Mouse (Mus musculus) thymus, adult 2 months (tissue): ENCODE measurements at regions not wholly inside any gene's neighbourhood (a gene's known extent, or its start where the extent isn't known, plus 50 kb on each side); places are given as distances from the start of the nearest gene placed in this dataset.

Source experiments
- DNase-seq: peaks from one replicate; pipeline ENCODE4 v3.0.0; 2021
- H3K27ac ChIP-seq: fragments of 200-500 bp; 2 replicates; pipeline ENCODE4 v1.5.1; 2012; ENCODE audit warnings: low read length, control low read depth; ENCODE audit not compliant: control insufficient read depth, insufficient read depth
- H3K27me3 ChIP-seq: fragments of 200-500 bp; 2 replicates; pipeline ENCODE4 v1.6.1; 2012; ENCODE audit warnings: mild to moderate bottlenecking, low read length, moderate library complexity, mixed read lengths; ENCODE audit not compliant: control insufficient read depth, insufficient read depth
- H3K36me3 ChIP-seq: fragments of 200-500 bp; 2 replicates; pipeline ENCODE4 v1.6.1; 2012; ENCODE audit warnings: mild to moderate bottlenecking, low read length, moderate library complexity; ENCODE audit not compliant: control insufficient read depth, insufficient read depth
- H3K4me1 ChIP-seq: fragments of 200-500 bp; replicated peaks from 2 replicates; pipeline ENCODE4 v1.6.1; 2012; ENCODE audit warnings: low read length; ENCODE audit not compliant: control insufficient read depth, insufficient read depth
- H3K4me3 ChIP-seq: fragments of 200-500 bp; 2 replicates; pipeline ENCODE4 v1.5.1; 2012; ENCODE audit warnings: mild to moderate bottlenecking, low read length, control low read depth, moderate library complexity; ENCODE audit not compliant: control insufficient read depth, insufficient read depth
- CTCF ChIP-seq: fragments of 200-500 bp; IDR thresholded peaks from 2 replicates; pipeline ENCODE4 v1.5.1; 2012; ENCODE audit warnings: mild to moderate bottlenecking, control low read depth, low read length, moderate library complexity, borderline replicate concordance; ENCODE audit not compliant: control insufficient read depth, poor library complexity, insufficient read depth; ENCODE audit errors: extremely low read depth
- POLR2A ChIP-seq: fragments of 200-500 bp; IDR thresholded peaks from 2 replicates; pipeline ENCODE4 v1.6.1; 2012; ENCODE audit warnings: mild to moderate bottlenecking, low read length, control low read depth, moderate library complexity; ENCODE audit not compliant: control insufficient read depth, poor library complexity, insufficient read depth; ENCODE audit errors: extremely low read depth
- WGBS: fragments of 180-500 bp; shearing (Covaris S2); methylation state at CpG from one replicate; pipeline ENCODE4 v1.1.7; 2018; 5-methylcytosine and 5-hydroxymethylcytosine counted together

- no peak for DNase-seq
- H3K27me3 ChIP-seq: no peaks in the 10 kb centered on the region
- 61% methylated on average over 1 of the region's 1 CpGs for WGBS
- no peak overlapping the region for H3K4me3 ChIP-seq
- H3K36me3 ChIP-seq: no peaks in the 10 kb centered on the region
- TF ChIP-seq POLR2A (no peak), CTCF (no peak)
- no peaks in the 10 kb centered on the region for H3K4me1 ChIP-seq
- H3K27ac ChIP-seq: no peak overlapping the region
Measured at GRCm38 (mm10) chr9:25854545-25854944, 373.2 kb downstream of the Eepd1 start.

GRCm38 (mm10) chr9:25870260-25870659 lies 388.9 kb downstream of the Eepd1 start:
- TF ChIP-seq CTCF: no peak
- TF ChIP-seq POLR2A: no peak
- Histone ChIP-seq H3K4me3 (no peak overlapping the region), H3K36me3 (no peaks in the 10 kb centered on the region), H3K4me1 (no peaks in the 10 kb centered on the region), H3K27ac (no peak overlapping the region), H3K27me3 (no peaks in the 10 kb centered on the region)
- DNase-seq: no peak
- 83% methylated on average over 2 of the region's 2 CpGs for WGBS

- H3K36me3 ChIP-seq: no peaks in the 10 kb centered on the region
- no peaks in the 10 kb centered on the region for H3K4me1 ChIP-seq
- no peaks in the 10 kb centered on the region for H3K27me3 ChIP-seq
- TF ChIP-seq POLR2A (no peak), CTCF (no peak)
- no peak overlapping the region for H3K27ac ChIP-seq
- H3K4me3 ChIP-seq: no peak overlapping the region
- no peak for DNase-seq
Measured at GRCm38 (mm10) chr9:25896333-25896905, 415.1 kb downstream of the Eepd1 start.
